Mouse (Mus musculus): ENCODE measurements around the gene Gm20388.
"Not testable (repeated sequence)": the region's sequence is repeated elsewhere in the genome, so short reads cannot be mapped to it uniquely, and the experiment has no call there.

Gene Gm20388

DNA sequence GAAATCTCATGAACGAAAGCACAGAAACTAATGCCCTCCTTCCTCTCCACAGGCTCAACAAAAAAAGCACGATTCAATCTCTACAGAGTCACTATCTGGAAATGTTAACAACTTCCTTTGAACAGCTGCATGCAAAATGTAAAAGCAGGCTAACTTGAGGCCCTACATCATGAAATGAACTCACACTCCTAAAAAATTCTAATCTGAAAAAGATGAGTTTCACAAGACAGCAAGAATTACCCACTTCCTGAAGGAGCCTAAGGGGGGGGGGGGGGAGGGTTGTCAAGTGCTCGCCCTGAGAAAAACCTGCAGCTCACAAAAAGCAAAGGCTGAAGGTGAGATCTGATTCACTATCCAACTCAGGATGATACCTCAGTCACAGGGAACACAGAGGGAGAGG lies 3104.4 kb downstream of the Gm20388 start:
- DNase-seq (ENCODE audit: low read depth), result no peak

DNA sequence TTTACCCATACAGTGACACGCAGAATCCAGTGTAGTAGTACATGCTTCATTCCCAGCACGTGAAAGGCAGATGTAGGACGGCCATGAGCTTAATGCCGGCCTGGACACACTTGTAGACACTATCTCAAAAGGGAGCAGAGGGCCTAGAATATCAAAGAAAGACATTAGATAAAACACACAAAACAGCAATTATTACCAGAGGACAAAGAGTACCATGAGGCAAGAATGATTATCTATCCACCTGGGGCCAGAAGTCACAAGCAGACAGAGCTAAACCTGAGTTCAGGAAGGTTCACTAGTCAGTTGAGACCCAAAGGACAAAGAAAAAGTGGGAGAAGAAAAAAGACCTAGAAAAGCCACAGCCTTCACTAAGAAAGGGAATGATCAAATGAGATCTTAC lies 3106.5 kb downstream of the Gm20388 start:
- no peak for DNase-seq (ENCODE audit: low read depth)

DNA sequence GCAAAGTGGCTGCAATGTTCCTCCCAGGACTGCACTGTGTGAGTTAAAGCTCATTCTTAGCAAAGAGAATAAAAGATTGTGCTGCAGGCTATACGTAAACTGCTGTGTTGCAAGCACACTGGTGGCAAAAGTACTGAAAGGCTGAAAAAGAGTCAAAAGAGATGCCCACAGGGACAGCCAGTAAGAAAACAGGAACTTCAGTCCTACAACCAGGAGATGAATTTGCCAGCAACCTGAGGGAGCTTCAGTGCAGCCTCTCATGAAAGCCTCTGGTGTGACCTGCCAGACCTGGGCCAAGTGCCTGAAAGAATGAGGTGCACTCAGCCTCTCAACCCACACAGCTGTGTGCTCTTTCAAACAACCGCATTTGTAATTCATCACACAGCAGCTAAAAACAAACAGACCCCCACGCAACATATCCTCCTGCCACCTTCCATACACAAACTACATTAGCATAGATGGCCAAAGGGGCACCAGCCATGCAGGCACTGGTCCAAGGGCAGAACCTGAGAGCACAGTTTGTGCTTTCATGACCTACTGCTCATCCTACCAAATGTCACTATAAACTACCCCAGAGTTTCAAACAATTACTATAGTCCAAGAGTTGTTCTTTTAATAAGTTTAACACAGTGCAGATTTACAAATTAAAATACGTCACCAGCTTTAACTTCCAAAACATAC lies 3108.0 kb downstream of the Gm20388 start:
- DNase-seq (ENCODE audit: low read depth), result no peak

DNA sequence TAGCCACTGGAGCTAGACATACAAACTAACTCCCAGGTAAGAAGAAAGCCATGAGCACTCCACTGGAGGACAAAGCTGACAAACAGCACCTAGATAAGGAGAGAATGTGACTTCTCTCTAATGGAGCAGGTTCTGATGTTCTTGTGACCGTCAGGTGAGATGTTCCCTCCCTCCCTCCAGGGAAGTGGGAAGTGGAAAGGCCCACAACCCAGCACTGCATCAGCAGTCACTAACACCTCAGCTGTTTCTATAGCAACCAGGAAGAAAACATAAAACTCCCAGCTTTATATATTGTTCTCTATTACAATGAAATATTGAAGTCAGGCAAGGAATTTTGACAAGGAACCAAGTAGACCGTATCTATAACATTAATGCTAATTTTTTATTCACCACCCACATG lies 3109.4 kb downstream of the Gm20388 start:
- no peak for DNase-seq (ENCODE audit: low read depth)

DNA sequence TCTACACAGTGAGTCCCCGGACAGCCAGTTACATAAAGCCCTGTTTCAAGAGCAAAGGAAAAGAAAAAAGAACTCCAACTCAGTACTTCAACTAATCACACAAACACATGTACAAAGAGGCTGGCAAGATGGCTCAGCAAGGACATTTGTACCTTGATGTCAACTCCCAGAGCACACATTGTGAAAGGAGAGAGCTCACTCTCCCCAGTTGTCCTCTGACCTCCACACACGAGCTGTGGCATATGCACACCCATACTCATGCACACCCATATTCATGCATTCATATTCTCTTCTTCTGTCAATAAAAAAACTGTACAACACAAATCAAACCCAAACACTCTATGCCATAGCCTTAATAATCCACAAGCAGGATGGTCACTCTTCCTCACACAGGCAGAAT lies 3110.2 kb downstream of the Gm20388 start:
- DNase-seq (ENCODE audit: low read depth), result no peak

DNA sequence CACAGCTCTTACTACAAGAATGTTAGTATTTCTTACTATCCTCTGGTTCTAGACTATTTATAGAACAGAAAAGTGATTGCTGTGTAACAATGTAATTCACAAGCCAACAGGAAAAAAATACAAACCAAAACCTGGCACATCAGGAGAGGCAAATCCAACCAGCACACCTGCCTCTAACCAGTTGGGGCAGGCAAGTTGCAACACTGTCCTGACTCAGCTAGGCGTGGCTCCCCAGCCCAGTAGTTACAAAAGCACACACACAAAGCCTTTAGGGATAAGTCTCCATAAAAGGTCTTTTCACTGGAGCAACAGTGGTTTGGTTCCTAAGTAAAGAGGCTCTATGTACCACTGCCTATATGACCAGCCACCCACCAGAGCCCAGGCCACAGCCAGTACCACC lies 3110.6 kb downstream of the Gm20388 start:
- DNase-seq (ENCODE audit: low read depth), result peak; percentile 80

DNA sequence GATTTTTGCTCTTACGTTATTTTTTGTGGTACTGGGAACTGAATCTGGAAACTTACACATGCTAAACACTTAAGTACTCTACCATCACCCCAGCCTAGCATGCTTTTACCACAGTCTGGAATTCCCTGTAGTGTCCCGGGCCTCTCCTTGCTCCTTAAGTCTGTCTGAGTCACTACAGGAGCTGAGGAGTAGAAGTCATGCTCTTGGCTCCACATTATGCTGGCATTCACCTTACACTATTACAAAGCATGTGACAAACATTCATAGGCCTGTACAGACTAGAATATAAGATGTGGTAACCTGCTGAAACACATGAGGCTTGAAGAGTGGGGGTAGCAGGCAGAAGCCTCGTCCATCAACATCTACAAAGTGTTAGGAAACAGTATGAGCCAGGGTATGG lies 3112.1 kb downstream of the Gm20388 start:
- peak; percentile 77 for DNase-seq (ENCODE audit: low read depth)

DNA sequence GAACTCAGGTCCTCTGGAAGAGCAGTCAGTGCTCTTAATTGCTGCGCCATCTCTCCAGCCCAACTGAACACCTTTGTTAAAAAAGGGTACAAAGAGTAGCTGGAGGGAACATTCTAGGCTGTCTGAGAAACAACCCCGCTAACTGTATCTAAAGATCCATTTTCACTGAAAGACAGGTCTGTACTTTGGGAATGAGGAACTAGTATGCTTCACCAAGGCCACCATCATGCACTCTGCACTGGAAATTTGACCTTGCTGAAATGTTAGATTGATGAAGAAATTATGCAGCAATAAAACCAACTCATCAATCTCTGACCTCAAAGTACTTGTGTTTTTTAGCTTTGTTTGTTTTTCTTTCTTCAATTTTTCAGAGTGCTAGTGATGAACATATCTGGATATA lies 3113.6 kb downstream of the Gm20388 start:
- no peak for DNase-seq (ENCODE audit: low read depth)

DNA sequence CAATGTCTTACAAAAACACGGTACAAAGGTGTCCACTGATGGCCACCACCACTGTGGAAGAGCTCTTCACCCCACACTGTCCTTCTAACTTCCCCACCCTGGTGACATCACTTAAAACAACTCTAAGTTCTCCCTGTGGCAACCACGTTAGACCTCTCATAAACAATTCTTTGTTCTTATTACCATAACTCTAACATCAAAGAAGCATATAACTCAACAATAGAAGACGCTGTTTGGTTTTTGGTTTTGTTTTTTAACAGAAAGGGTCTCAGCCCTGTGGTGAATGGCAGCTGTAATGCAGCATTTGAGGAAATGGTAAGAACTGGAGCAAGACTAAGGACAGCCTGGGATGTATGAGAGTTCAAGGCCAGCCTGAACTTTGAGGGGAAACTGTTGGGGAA lies 3115.3 kb downstream of the Gm20388 start:
- DNase-seq (ENCODE audit: low read depth), result no peak

DNA sequence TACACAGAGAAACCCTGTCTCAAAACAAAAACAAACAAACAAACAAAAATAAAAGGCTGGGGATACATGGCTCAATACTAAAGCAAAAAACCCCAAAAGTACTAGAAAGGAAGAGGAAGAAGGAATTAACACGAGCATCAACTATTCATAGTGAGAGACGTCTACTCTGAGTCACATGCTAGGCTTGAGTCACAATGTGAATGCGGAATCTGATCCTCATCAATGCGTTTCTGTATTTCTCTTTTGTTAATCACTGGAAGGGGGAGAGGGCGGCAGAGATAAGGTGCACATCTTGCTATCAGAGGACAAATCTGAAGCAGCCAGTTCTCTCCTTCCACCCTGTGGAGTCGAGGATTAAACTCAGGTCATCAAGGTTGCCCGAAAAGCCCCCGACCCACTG lies 3117.1 kb downstream of the Gm20388 start:
- DNase-seq (ENCODE audit: low read depth), result no peak

DNA sequence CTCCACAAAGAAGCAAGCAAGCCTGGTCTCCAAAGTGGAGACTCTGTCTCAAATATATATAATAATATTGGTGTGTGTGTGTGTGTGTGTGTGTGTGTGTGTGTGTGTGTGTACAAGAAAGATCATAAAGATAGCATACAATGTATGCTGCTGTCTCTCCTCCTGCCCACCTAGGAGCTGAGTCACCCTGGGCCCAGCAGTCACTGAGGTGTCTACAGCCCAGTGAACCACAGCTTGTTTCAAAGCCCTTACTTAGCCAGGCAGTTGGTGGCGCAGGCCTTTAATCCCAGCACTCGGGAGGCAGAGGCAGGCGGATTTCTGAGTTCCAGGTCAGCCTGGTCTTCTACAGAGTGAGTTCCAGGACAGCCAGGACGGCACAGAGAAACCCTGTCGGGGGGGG lies 3119.4 kb downstream of the Gm20388 start:
- DNase-seq (ENCODE audit: low read depth), result not testable (repeated sequence)

DNA sequence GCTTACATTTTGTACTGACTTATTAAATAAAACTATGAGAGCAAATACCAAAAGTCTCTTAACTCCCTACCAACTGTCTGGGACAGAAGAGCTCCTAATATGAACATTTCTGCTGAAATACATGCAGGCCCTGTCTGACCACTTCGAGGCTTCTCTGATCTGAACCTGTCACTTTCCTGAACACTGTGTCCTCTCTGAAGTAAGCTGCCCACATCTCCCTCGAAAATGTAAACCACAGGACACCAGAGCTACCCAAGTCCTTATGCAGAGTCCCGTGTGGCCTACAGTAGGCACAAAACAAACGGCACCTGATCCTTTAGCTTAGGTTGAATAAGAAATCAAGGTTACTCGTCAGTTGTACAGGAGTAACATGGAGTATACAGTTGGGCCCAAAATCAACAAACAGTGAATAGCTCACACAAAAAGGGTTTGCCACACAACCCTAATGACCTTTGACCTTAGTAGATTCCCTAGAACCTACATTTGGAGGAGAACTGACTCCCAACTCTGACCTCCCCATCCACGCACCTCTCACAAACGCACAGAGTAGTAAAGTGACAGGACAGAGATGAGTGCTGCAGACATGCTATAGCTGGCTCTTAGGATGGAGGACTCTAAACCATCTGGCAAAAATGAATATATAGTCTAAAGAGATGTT lies 3120.8 kb downstream of the Gm20388 start:
- DNase-seq (ENCODE audit: low read depth), result no peak

DNA sequence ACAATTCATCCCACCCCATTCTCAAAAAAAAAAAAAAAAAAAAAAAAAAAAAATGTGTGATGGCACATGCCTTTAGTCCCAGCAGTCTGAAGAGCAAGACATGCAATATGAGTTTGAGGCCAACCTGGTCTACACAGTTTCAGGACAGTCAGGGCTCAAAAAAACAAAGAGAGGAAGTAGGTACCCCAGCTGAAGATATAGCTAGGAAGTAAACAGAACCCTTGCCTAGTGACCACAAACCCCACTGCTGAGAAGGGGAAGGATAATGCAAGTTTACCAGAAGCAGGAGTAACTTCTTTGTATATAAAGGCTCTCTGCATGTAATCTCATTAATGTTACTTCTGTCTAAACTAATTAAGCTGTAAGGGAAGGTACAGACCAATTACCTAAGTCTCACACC lies 3122.1 kb downstream of the Gm20388 start:
- no peak for DNase-seq (ENCODE audit: low read depth)

DNA sequence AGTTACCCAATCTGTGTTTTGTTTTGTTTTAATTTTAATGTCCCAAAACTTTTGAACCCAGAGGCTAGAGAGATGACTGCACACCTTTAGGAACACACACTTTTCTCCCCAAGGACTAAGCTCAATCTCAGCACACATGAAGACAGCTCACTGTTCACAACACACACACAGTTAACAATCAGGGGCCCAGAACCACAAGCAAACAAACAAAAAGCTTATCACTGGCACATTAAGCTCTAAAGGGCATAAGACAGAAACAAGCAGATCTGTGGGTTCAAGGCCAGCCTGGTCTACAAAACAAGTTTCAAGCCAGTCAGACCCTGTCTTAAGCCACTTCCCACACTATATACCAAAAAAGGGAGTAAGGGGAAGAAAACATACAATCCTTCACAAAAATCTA lies 3122.8 kb downstream of the Gm20388 start:
- no peak for DNase-seq (ENCODE audit: low read depth)

DNA sequence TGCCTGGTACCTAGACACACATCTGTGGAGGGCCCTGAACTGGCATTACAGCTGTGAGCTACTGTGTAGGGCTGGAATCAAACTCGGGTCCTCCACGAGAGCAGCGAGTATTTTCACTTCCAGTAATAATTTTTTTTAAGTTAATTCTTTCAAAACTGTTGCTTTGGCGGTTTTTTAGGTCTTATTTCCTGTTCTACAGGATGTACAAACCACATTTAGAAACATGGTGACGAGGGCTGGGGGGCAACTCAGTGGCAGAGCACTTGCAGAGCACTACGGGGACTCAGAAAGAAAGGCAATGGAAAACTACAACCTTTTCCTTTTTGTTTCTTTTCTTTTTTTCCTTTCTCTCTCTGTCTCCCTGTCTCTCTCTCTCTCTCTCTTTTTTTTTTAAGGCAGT lies 3123.5 kb downstream of the Gm20388 start:
- no peak for DNase-seq (ENCODE audit: low read depth)

DNA sequence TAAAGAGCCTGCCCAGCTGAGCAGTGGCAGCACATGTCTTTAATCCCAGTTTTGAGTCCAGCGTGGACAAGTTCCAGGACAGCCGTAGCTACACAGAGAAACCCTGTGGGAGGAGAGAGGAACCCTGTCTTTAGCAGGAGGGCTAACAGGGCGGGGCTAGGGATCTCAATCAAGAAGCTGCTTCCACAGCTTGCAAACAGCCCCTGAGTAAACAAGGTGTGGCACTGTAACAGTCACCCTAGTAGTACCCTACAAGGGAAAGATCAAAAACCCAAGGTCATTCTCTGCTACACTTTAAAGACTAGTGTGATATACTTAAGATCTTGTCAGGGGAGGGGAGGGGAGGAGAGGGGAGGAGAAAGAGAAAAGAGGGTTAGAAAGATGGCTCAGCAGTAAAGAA lies 3126.3 kb downstream of the Gm20388 start:
- DNase-seq (ENCODE audit: low read depth), result peak; percentile 43

DNA sequence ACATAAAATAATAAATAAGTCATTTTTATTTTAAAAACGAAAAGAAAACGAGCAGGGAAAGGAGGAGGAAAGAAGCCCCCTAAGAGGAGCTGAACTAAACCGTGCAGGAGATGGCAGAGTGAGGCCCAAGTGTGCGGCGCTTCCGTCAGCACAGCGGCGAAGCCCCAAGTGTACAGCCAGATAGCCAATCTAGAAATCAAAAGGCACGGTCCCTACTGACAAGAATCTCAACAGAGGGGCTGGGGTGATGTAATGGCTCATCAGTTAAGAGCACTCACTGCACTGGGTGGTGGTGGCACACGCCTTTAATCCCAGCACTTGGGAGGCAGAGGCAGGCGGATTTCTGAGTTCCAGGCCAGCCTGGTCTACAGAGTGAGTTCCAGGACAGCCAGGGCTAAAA lies 3126.8 kb downstream of the Gm20388 start:
- DNase-seq (ENCODE audit: low read depth), result no peak

DNA sequence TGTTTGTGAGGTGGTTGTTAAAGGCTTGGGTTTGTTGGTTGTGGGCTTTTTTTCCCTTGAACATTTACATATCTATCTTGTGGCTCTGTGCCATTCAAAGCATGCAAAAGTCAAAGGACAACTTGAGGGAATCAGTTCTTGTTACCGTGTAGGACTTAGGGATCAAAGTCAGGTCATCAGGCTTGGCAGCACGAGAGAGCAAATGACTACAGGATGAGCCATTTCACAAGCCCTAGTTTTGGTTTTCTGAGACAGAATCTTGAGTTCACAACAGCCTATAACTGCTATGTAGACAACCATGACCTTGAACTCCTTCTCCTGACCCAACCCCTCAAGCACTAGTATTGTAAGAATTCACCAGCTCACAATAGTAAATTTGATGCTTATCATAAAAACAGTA lies 3127.7 kb downstream of the Gm20388 start:
- DNase-seq (ENCODE audit: low read depth), result no peak

DNA sequence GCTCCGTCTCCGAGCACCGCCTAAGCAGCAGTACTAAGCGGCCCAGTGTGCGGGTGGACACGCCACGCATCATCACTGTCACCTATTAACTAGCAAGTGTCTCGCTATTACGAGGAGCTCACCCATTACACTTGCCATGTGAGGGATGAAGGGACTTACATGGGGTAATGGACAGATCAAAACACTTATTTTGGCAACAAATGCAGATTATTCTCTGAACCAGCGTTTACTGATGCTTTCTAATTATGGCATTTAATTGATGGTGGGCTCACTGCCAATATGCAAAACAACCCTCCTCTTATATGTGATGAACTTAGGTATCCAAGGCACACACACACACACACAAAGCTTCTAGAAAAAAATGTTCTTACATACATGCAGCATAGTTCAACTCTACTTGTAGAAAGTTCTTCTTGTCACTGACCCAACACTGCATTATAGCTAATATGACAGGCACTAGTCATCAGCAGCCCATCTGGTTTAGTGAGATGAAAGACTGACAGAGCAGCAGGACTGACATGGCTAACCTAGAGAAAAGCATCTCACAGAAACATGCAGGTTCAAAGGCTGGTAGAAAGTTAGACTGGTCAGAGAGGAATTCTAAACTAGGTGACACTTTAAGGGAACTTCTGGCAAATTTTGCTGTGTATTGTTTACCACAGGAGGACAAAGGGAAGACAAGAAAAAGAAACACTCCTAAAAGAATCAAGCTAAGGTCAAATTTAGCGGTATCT lies 3128.9 kb downstream of the Gm20388 start:
- DNase-seq (ENCODE audit: low read depth), result no peak

DNA sequence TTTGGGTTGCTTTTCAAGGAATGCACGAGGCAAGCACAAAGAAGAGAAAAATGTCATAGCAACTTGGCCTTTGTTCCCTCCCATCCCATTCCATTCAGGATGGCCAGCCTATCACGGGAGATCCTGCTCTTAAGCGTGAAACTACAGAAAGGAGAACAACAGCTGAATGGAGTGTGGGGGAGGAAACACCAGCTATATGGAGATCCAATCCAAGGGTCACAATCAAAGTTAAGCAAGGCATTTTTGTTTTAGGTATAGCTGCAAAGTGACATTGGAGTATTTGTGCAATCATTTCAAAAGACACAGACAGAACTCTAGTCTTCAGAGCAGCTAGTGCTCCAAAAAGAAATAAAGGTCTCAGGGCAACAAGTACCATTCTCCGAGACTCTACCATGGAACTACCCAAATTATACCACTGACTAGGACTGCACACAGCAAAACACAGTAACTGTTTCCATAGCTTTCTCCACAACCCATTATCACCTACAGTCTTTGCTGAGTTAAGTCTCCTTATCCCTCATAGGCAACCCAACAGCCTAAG lies 3129.5 kb downstream of the Gm20388 start:
- DNase-seq (ENCODE audit: low read depth), result peak; percentile 31

DNA sequence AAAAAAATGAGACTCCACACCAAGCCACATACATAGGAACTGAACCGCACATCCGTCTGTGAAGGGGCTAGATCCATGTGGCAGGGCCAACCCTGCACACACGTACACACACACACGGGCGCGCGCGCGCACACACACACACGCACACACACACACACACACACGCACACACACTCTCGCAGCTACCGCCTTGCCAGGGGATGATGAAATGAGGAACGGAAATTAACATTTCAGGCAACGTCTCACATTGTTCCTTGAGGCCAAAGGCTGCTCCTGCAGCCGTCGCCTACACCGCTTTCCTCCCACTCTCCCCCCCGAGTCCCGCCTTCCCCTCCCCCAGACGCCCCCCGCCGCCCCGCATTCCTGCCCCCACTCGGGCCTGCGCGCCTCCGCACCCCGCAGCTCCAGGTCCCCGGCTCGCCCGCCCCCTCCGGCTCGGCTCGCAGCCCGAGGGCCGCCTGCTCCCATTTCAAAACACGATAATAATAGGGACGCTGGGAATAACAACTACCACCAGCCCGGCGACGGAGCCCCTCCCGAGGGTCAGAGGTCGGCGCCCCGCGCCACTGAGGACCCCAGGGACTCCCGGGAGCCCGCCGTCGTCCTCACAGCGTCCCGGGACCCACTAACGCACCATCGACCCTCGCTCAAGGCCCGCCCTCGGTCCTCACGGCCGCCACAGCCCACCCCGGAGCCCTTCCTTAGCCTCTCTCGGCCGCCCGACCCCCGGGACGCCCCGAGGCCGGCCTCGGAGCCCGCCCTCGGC lies 3130.6 kb downstream of the Gm20388 start:
- peak; percentile 83 for DNase-seq (ENCODE audit: low read depth)

DNA sequence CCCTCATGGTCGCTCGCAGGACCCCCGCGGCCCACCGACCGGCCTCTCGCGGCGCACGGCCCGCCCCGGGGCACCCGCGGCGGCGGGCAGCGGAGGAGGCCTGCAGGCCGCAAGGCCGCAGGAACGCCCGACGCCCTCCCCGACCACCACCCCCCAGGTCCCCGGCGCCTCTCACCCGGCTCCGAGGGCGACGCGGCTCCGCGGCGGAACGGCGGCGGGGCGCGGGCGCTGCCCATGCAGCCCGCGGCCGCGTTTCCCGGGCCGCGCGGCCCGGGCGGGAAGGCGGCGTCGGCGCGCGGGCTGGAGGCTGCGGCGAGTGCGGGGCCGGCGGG lies 3131.1 kb downstream of the Gm20388 start:
- no peak for DNase-seq (ENCODE audit: low read depth)

All from NIH3T3 (cell line).